Mouse (Mus musculus) macrophage (primary cell): ENCODE results near the gene Esrrg. TPM values are rescaled to one million over a fixed set of nuclear protein-coding genes. Genes with fewer than 3 reads are reported as not detected.

Experiments
- H3K27ac ChIP-seq: fragments of 350-480 bp; formaldehyde crosslinking; 2 replicates; pipeline ENCODE4 v1.9.0; 2021
- H3K36me3 ChIP-seq: fragments of 350-480 bp; formaldehyde crosslinking; 2 replicates; pipeline ENCODE4 v1.9.0; 2021; ENCODE audit errors: inconsistent target
- H3K4me3 ChIP-seq: fragments of 350-480 bp; formaldehyde crosslinking; 2 replicates; pipeline ENCODE4 v1.9.0; 2021; ENCODE audit errors: inconsistent target
- H3K79me2 ChIP-seq: fragments of 350-480 bp; formaldehyde crosslinking; 2 replicates; pipeline ENCODE4 v1.9.0; 2021; ENCODE audit errors: inconsistent target
- WGBS: methylation state at CpG from one replicate; pipeline ENCODE4 v1.1.7; 2026; ENCODE audit warnings: inconsistent platforms; ENCODE audit not compliant: missing documents; 5-methylcytosine and 5-hydroxymethylcytosine counted together
- polyA plus RNA-seq: library from polyadenylated mRNA; stranded (reverse); fragments of 250-400 nt; gene quantifications from 3 replicates; pipeline ENCODE4 v1.2.4, GENCODE M21; 2018; ENCODE audit warnings: inconsistent platforms
- total RNA-seq, 78 experiments: library from RNA; depleted of rRNA; stranded (reverse); fragments of 250-400 nt; gene quantifications; 1 replicate in 9 of 78; 2 replicates in 24 of 78; 3 replicates in 43 of 78; 4 replicates in 2 of 78; pipeline ENCODE4 v1.2.4; 2018; ENCODE audit warnings: inconsistent platforms in 56 of 78

Gene Esrrg
- not detected for total RNA-seq (2018; cell fraction: chromatin; rRNA removed)
- not detected for total RNA-seq (2018; cell fraction: cytosol; rRNA removed)
- not detected for total RNA-seq (2018; cell fraction: nucleus; rRNA removed)
- polyA plus RNA-seq = not detected in 3 replicates

- 4% methylated on average over 21 of the region's 21 CpGs for WGBS
- Histone ChIP-seq H3K36me3 (no peaks in the 10 kb centered on the region), H3K4me3 (no peak within 1 kb of the TSS)
Measured at GRCm38 (mm10) chr1:187608261-187608921, at the start of gene Esrrg. Esrrg (plus strand) TSS chr1:187608791.

GRCm38 (mm10) chr1:187583982-187584381, 24.6 kb upstream of the Esrrg start:
- Histone ChIP-seq H3K4me3 (no peak overlapping the region), H3K79me2 (no peaks in the 10 kb centered on the region), H3K27ac (no peak overlapping the region), H3K36me3 (no peaks in the 10 kb centered on the region)

More at GRCm38 (mm10) chr1:187608261-187608921, at the start of gene Esrrg:
- Histone ChIP-seq H3K27ac (no peak within 1 kb of the TSS), H3K79me2 (no peaks in the 10 kb centered on the region)

- H3K36me3 ChIP-seq = no peaks in the 10 kb centered on the region
- no peak overlapping the region for H3K27ac ChIP-seq
- 65% methylated on average over 8 of the region's 8 CpGs for WGBS
- no peaks in the 10 kb centered on the region for H3K79me2 ChIP-seq
- H3K4me3 ChIP-seq = no peak overlapping the region
Measured at GRCm38 (mm10) chr1:187586541-187587075, 22.0 kb upstream of the Esrrg start.

- no peak overlapping the region for H3K27ac ChIP-seq
- no peaks in the 10 kb centered on the region for H3K36me3 ChIP-seq
- no peak overlapping the region for H3K4me3 ChIP-seq
- 48% methylated on average over 2 of the region's 2 CpGs for WGBS
- no peaks in the 10 kb centered on the region for H3K79me2 ChIP-seq
Measured at GRCm38 (mm10) chr1:187602942-187603341, 5.6 kb upstream of the Esrrg start.

- H3K36me3 ChIP-seq = no peaks in the 10 kb centered on the region
- H3K79me2 ChIP-seq = no peaks in the 10 kb centered on the region
- 7% methylated on average over 11 of the region's 11 CpGs for WGBS
- no peak overlapping the region for H3K4me3 ChIP-seq
- no peak overlapping the region for H3K27ac ChIP-seq
Measured at GRCm38 (mm10) chr1:187604063-187604484, 4.5 kb upstream of the Esrrg start.

- WGBS = 11% methylated on average over 24 of the region's 24 CpGs
Measured at GRCm38 (mm10) chr1:187604691-187605310, 3.8 kb upstream of the Esrrg start.

GRCm38 (mm10) chr1:187605391-187606270, 3.0 kb upstream of the Esrrg start:
- Histone ChIP-seq H3K27ac (no peak overlapping the region), H3K36me3 (no peaks in the 10 kb centered on the region), H3K79me2 (no peaks in the 10 kb centered on the region), H3K4me3 (no peak overlapping the region)
- 3% methylated on average over 32 of the region's 32 CpGs for WGBS

More at GRCm38 (mm10) chr1:187604691-187605310, 3.8 kb upstream of the Esrrg start:
- Histone ChIP-seq H3K79me2 (no peaks in the 10 kb centered on the region), H3K36me3 (no peaks in the 10 kb centered on the region), H3K27ac (no peak overlapping the region), H3K4me3 (no peak overlapping the region)

- Histone ChIP-seq H3K79me2 (no peaks in the 10 kb centered on the region), H3K4me3 (no peak overlapping the region), H3K36me3 (no peaks in the 10 kb centered on the region), H3K27ac (no peak overlapping the region)
- 10% methylated on average over 23 of the region's 23 CpGs for WGBS
Measured at GRCm38 (mm10) chr1:187606271-187607040, 2.1 kb upstream of the Esrrg start.

GRCm38 (mm10) chr1:187607065-187608047, 1.2 kb upstream of the Esrrg start:
- Histone ChIP-seq H3K79me2 (no peaks in the 10 kb centered on the region), H3K27ac (no peak overlapping the region), H3K36me3 (no peaks in the 10 kb centered on the region), H3K4me3 (no peak overlapping the region)
- WGBS = 8% methylated on average over 46 of the region's 47 CpGs

- Histone ChIP-seq H3K36me3 (no peaks in the 10 kb centered on the region), H3K79me2 (no peaks in the 10 kb centered on the region), H3K4me3 (no peak overlapping the region), H3K27ac (no peak overlapping the region)
- 3% methylated on average over 71 of the region's 72 CpGs for WGBS
Measured at GRCm38 (mm10) chr1:187609021-187609852, 646 bp downstream of the Esrrg start.

- Histone ChIP-seq H3K4me3 (no peak overlapping the region), H3K79me2 (no peaks in the 10 kb centered on the region), H3K27ac (no peak overlapping the region), H3K36me3 (no peaks in the 10 kb centered on the region)
- WGBS = 7% methylated on average over 15 of the region's 16 CpGs
Measured at GRCm38 (mm10) chr1:187609853-187610230, 1.3 kb downstream of the Esrrg start.

- H3K27ac ChIP-seq = no peak overlapping the region
- no peaks in the 10 kb centered on the region for H3K79me2 ChIP-seq
- no peak overlapping the region for H3K4me3 ChIP-seq
- no peaks in the 10 kb centered on the region for H3K36me3 ChIP-seq
- WGBS = 32% methylated on average over 7 of the region's 9 CpGs
Measured at GRCm38 (mm10) chr1:187610336-187610948, 1.9 kb downstream of the Esrrg start.
